Mouse (Mus musculus): ENCODE measurements at regions not wholly inside any gene's neighbourhood (a gene's known extent, or its start where the extent isn't known, plus 50 kb on each side); places are given as distances from the start of the nearest gene placed in this dataset.

- TF ChIP-seq USF1 (IDR thresholded peaks at IDR 0.05; ENCODE audit: low read depth) (no peak), POLR2A (IDR thresholded peaks at IDR 0.05; ENCODE audit: insufficient read length, low read depth) (no peak), MAX (IDR thresholded peaks at IDR 0.05; ENCODE audit: low read depth) (no peak), SRF (IDR thresholded peaks at IDR 0.05; ENCODE audit: control insufficient read depth, insufficient read length, low read depth) (no peak), CEBPB (IDR thresholded peaks at IDR 0.05; ENCODE audit: insufficient read depth, poor library complexity, severe bottlenecking) (no peak)
Measured at GRCm38 (mm10) chr6:25444092-25444491, 246.4 kb downstream of the Gpr37 start.
